ENCODE assay signal across 8 mouse cellular contexts in genomic region chr5:113736522-113737164, GRCm38 (mm10). TPM values are rescaled to one million over a fixed set of nuclear protein-coding genes. Genes with fewer than 3 reads are reported as not detected.
A peak's percentile ranks its signal among the peaks of the same experiment; 100 is the strongest.
DNase-seq lines count a peak whose midpoint lies in the region; ATAC-seq and TF ChIP-seq lines count a peak whose summit lies in the region.

No protein-coding gene starts in this region.

- no peak for DNase-seq in kidney, postnatal 14 days
- DNase-seq in heart, postnatal 0 days (ENCODE audit: low spot score), result no peak
- no peak for DNase-seq in embryo, embryonic 10 days (ENCODE audit: low spot score)
- no peak for DNase-seq in frontal cortex, adult 2 months (ENCODE audit: extremely low spot score in 1 of 2, low spot score in 1 of 2)
- DNase-seq in adrenal gland, postnatal 10 days, result no peak

- H3K36me3 ChIP-seq in kidney, embryonic 16.5 days (ENCODE audit: insufficient read depth, low read length), result peaks cover 39% of the 10 kb centered on the region
- H3K36me3 ChIP-seq in heart, postnatal 0 days (replicated peaks; ENCODE audit: control insufficient read depth, insufficient read depth, low read length), result peaks cover 38% of the 10 kb centered on the region
- H3K36me3 ChIP-seq in midbrain, embryonic 12.5 days, result peaks cover 36% of the 10 kb centered on the region

- no peak for TF ChIP-seq EP300 in heart, postnatal 0 days (IDR thresholded peaks at IDR 0.05; ENCODE audit: low read depth)

- no peaks in the 10 kb centered on the region for H3K9me3 ChIP-seq in kidney, embryonic 16.5 days (ENCODE audit: low read length)
- H3K9me3 ChIP-seq in heart, postnatal 0 days (replicated peaks; ENCODE audit: control insufficient read depth, low read length), result no peaks in the 10 kb centered on the region
- no peaks in the 10 kb centered on the region for H3K9me3 ChIP-seq in midbrain, embryonic 12.5 days

- H3K4me3 ChIP-seq in kidney, embryonic 16.5 days (ENCODE audit: low read length), result peak overlapping the region; percentile 75
- peak overlapping the region; percentile 75 for H3K4me3 ChIP-seq in bone marrow macrophage, adult 2 months (ENCODE audit: insufficient read depth, low read length)
- H3K4me3 ChIP-seq in heart, postnatal 0 days (ENCODE audit: low read depth, low read length), result peak overlapping the region; percentile 86
- peak overlapping the region; percentile 68 for H3K4me3 ChIP-seq in midbrain, embryonic 12.5 days

- no peak for TF ChIP-seq POLR2A in bone marrow macrophage, adult 2 months (IDR thresholded peaks at IDR 0.05; ENCODE audit: borderline replicate concordance, low read depth, low read length)

- H3K4me2 ChIP-seq in kidney, embryonic 16.5 days (replicated peaks; ENCODE audit: low read depth, low read length), result peak overlapping the region; percentile 95
- peak overlapping the region; percentile 90 for H3K4me2 ChIP-seq in heart, postnatal 0 days (ENCODE audit: low read depth, low read length)
- peak overlapping the region; percentile 89 for H3K4me2 ChIP-seq in midbrain, embryonic 12.5 days (replicated peaks)

- no peak for TF ChIP-seq CTCF in bone marrow macrophage, adult 2 months (IDR thresholded peaks at IDR 0.05; ENCODE audit: low read depth, low read length)
- TF ChIP-seq CTCF in heart, postnatal 0 days (IDR thresholded peaks at IDR 0.05; ENCODE audit: low read depth), result no peak

- no peaks in the 10 kb centered on the region for H3K27me3 ChIP-seq in kidney, embryonic 16.5 days (ENCODE audit: insufficient read depth, low read length)
- H3K27me3 ChIP-seq in heart, postnatal 0 days (ENCODE audit: control insufficient read depth, insufficient read depth, low read length), result no peaks in the 10 kb centered on the region
- H3K27me3 ChIP-seq in midbrain, embryonic 12.5 days, result no peaks in the 10 kb centered on the region

- no peak overlapping the region for H3K27ac ChIP-seq in kidney, embryonic 16.5 days (ENCODE audit: low read length)
- no peak overlapping the region for H3K27ac ChIP-seq in bone marrow macrophage, adult 2 months (ENCODE audit: insufficient read depth, low read depth, low read length)
- peak overlapping the region; percentile 93; the same call in 1 of the 2 replicates for H3K27ac ChIP-seq in heart, postnatal 0 days (ENCODE audit: low read depth)
- H3K27ac ChIP-seq in midbrain, embryonic 12.5 days (replicated peaks), result peak overlapping the region; percentile 96; the same call in 1 of the 2 replicates

- peaks cover 18% of the 10 kb centered on the region for H3K4me1 ChIP-seq in kidney, embryonic 16.5 days (ENCODE audit: insufficient read depth, low read length)
- peaks cover 10% of the 10 kb centered on the region; the same call in 1 of the 2 replicates for H3K4me1 ChIP-seq in bone marrow macrophage, adult 2 months (ENCODE audit: control insufficient read depth, insufficient read depth, low read length)
- peaks cover 12% of the 10 kb centered on the region for H3K4me1 ChIP-seq in heart, postnatal 0 days (ENCODE audit: control insufficient read depth, insufficient read depth)
- peaks cover 14% of the 10 kb centered on the region for H3K4me1 ChIP-seq in midbrain, embryonic 12.5 days

- H3K9ac ChIP-seq in kidney, embryonic 16.5 days (replicated peaks; ENCODE audit: low read length), result peak overlapping the region; percentile 83
- peak overlapping the region; percentile 72; the same call in 1 of the 2 replicates for H3K9ac ChIP-seq in heart, postnatal 0 days (replicated peaks; ENCODE audit: low read depth, low read length)
- H3K9ac ChIP-seq in midbrain, embryonic 12.5 days (replicated peaks), result peak overlapping the region; percentile 72

- no peak for ATAC-seq in kidney, embryonic 16.5 days (ENCODE audit: low FRiP score, low TSS enrichment)
- ATAC-seq in heart, postnatal 0 days (ENCODE audit: insufficient read depth, low read depth), result no peak
- no peak for ATAC-seq in midbrain, embryonic 12.5 days (ENCODE audit: low FRiP score, low read depth)

- 37% methylated on average over 15 of the region's 15 CpGs for WGBS in kidney, embryonic 16.5 days
- WGBS in heart, postnatal 0 days, result 32% methylated on average over 15 of the region's 15 CpGs
- WGBS in midbrain, embryonic 12.5 days, result 39% methylated on average over 15 of the region's 15 CpGs

RNA-seq across cellular contexts. Expression of gene Ficd, which starts 1.0 kb away (rescaled TPM):
- 6.1 and 7.0 TPM in 2 replicates for polyA plus RNA-seq in kidney, embryonic 16.5 days (2015; fragmentation: Nextera tagmentation; extraction: Ambion mirVana)
- 3.0 and 3.7 TPM in 2 replicates for polyA plus RNA-seq in bone marrow macrophage, adult 2 months (2012; ENCODE audit: insufficient read depth, insufficient read length, missing spikeins)
- total RNA-seq in heart, postnatal 0 days (2014; rRNA removed; ENCODE audit: low replicate concordance), result 5.5 and 7.1 TPM in 2 replicates
- polyA plus RNA-seq in heart, postnatal 0 days (2015; fragmentation: Nextera tagmentation; extraction: Ambion mirVana), result 4.1 and 5.3 TPM in 2 replicates
- 6.5 and 6.9 TPM in 2 replicates for polyA plus RNA-seq in midbrain, embryonic 12.5 days (2016; fragmentation: Nextera tagmentation; extraction: Ambion mirVana)
- 9.4 and 9.5 TPM in 2 replicates for polyA plus RNA-seq in frontal cortex, adult 2 months (2012; rRNA removed)
- total RNA-seq in adrenal gland, postnatal 10 days (2021), result 1 to 10 TPM; 7.3 to 7.7 TPM

RNA-seq across cellular contexts. Expression of gene 1700069L16Rik, which starts 12.1 kb away (rescaled TPM):
- not detected in 2 replicates for polyA plus RNA-seq in kidney, embryonic 16.5 days (2015; fragmentation: Nextera tagmentation; extraction: Ambion mirVana)
- not detected in 2 replicates for polyA plus RNA-seq in bone marrow macrophage, adult 2 months (2012; ENCODE audit: insufficient read depth, insufficient read length, missing spikeins)
- not detected in 2 replicates for total RNA-seq in heart, postnatal 0 days (2014; rRNA removed; ENCODE audit: low replicate concordance)
- not detected in 2 replicates for polyA plus RNA-seq in heart, postnatal 0 days (2015; fragmentation: Nextera tagmentation; extraction: Ambion mirVana)
- polyA plus RNA-seq in midbrain, embryonic 12.5 days (2016; fragmentation: Nextera tagmentation; extraction: Ambion mirVana), result not detected in 2 replicates
- not detected in 2 replicates for polyA plus RNA-seq in frontal cortex, adult 2 months (2012; rRNA removed)
- not detected for total RNA-seq in adrenal gland, postnatal 10 days (2021)

RNA-seq across cellular contexts. Expression of gene Sart3, which starts 35.7 kb away (rescaled TPM):
- polyA plus RNA-seq in kidney, embryonic 16.5 days (2015; fragmentation: Nextera tagmentation; extraction: Ambion mirVana), result 54.8 and 62.4 TPM in 2 replicates
- 23.5 and 29.8 TPM in 2 replicates for polyA plus RNA-seq in bone marrow macrophage, adult 2 months (2012; ENCODE audit: insufficient read depth, insufficient read length, missing spikeins)
- total RNA-seq in heart, postnatal 0 days (2014; rRNA removed; ENCODE audit: low replicate concordance), result 15.8 and 22.3 TPM in 2 replicates
- 11.9 and 12.8 TPM in 2 replicates for polyA plus RNA-seq in heart, postnatal 0 days (2015; fragmentation: Nextera tagmentation; extraction: Ambion mirVana)
- 80.7 and 81.6 TPM in 2 replicates for polyA plus RNA-seq in midbrain, embryonic 12.5 days (2016; fragmentation: Nextera tagmentation; extraction: Ambion mirVana)
- 39.0 and 44.1 TPM in 2 replicates for polyA plus RNA-seq in frontal cortex, adult 2 months (2012; rRNA removed)
- 10 to 100 TPM; 26.3 to 31.3 TPM for total RNA-seq in adrenal gland, postnatal 10 days (2021)

RNA-seq across cellular contexts. Expression of gene Iscu, which starts 35.9 kb away (rescaled TPM):
- polyA plus RNA-seq in kidney, embryonic 16.5 days (2015; fragmentation: Nextera tagmentation; extraction: Ambion mirVana), result 107 and 110 TPM in 2 replicates
- 106 and 109 TPM in 2 replicates for polyA plus RNA-seq in bone marrow macrophage, adult 2 months (2012; ENCODE audit: insufficient read depth, insufficient read length, missing spikeins)
- total RNA-seq in heart, postnatal 0 days (2014; rRNA removed; ENCODE audit: low replicate concordance), result 116 and 149 TPM in 2 replicates
- 210 and 215 TPM in 2 replicates for polyA plus RNA-seq in heart, postnatal 0 days (2015; fragmentation: Nextera tagmentation; extraction: Ambion mirVana)
- 113 and 117 TPM in 2 replicates for polyA plus RNA-seq in midbrain, embryonic 12.5 days (2016; fragmentation: Nextera tagmentation; extraction: Ambion mirVana)
- polyA plus RNA-seq in frontal cortex, adult 2 months (2012; rRNA removed), result 202 and 208 TPM in 2 replicates
- total RNA-seq in adrenal gland, postnatal 10 days (2021), result 100 to 1,000 TPM; 344 to 362 TPM

Comparison
In these comparisons a context has a peak if more than half of its experiments do, and no peak if none do; other contexts are left out.
1. H3K27ac ChIP-seq: peak in heart, postnatal 0 days (single experiment) and midbrain, embryonic 12.5 days (single experiment); none in kidney, embryonic 16.5 days (single experiment) and bone marrow macrophage, adult 2 months (single experiment).
2. Peak in every context shown above with its lines, with median percentiles within 50 percentile points of each other: H3K4me2 ChIP-seq, H3K4me3 ChIP-seq and H3K9ac ChIP-seq.